Mouse (Mus musculus): Measurements from ENCODE around the gene Gm4869. TPM values are rescaled to one million over a fixed set of nuclear protein-coding genes. Genes with fewer than 3 reads are reported as not detected.
"Not testable (repeated sequence)": the region's sequence is repeated elsewhere in the genome, so short reads cannot be mapped to it uniquely, and the experiment has no call there.

Gm4869 gene
- polyA plus RNA-seq, 1 experiment from 2014 or later: not detected

- no peak for ATAC-seq (ENCODE audit: low FRiP score)
- H3K4me2 ChIP-seq: peak overlapping the region; percentile 76
- no peaks in the 10 kb centered on the region for H3K9me3 ChIP-seq (replicated peaks)
- peaks cover 32% of the 10 kb centered on the region for H3K4me1 ChIP-seq
- no peak overlapping the region for H3K27ac ChIP-seq (replicated peaks)
- peak overlapping the region; percentile 77 for H3K4me3 ChIP-seq (replicated peaks)
- H3K9ac ChIP-seq (replicated peaks): peak overlapping the region; percentile 91
- no peaks in the 10 kb centered on the region for H3K27me3 ChIP-seq (replicated peaks)
- peaks cover 10% of the 10 kb centered on the region; the same call in 1 of the 2 replicates for H3K36me3 ChIP-seq
- 70% methylated on average over 4 of the region's 4 CpGs for WGBS
These were observed 24.8 kb upstream of the Gm4869 start for GRCm38 (mm10) chr5:140420616-140421015.

GRCm38 (mm10) chr5:140425016-140425783 lies 20.2 kb upstream of the Gm4869 start:
- H3K27ac ChIP-seq (replicated peaks): no peak overlapping the region
- no peaks in the 10 kb centered on the region for H3K9me3 ChIP-seq (replicated peaks)
- peaks cover 53% of the 10 kb centered on the region for H3K36me3 ChIP-seq
- no peak overlapping the region for H3K9ac ChIP-seq (replicated peaks)
- 97% methylated on average over 17 of the region's 17 CpGs for WGBS
- H3K4me3 ChIP-seq (replicated peaks): no peak overlapping the region
- H3K27me3 ChIP-seq (replicated peaks): no peaks in the 10 kb centered on the region
- peaks cover 21% of the 10 kb centered on the region for H3K4me1 ChIP-seq
- H3K4me2 ChIP-seq: no peak overlapping the region
- no peak for ATAC-seq (ENCODE audit: low FRiP score)

GRCm38 (mm10) chr5:140439117-140439516 lies 6.3 kb upstream of the Gm4869 start:
- 80% methylated on average over 1 of the region's 6 CpGs for WGBS

GRCm38 (mm10) chr5:140441406-140441805 lies 4.0 kb upstream of the Gm4869 start:
- H3K9me3 ChIP-seq (replicated peaks): no peaks in the 10 kb centered on the region
- H3K27me3 ChIP-seq (replicated peaks): no peaks in the 10 kb centered on the region
- H3K36me3 ChIP-seq: peaks cover 80% of the 10 kb centered on the region
- 84% methylated on average over 3 of the region's 3 CpGs for WGBS
- H3K9ac ChIP-seq (replicated peaks): no peak overlapping the region
- ATAC-seq (ENCODE audit: low FRiP score): no peak
- H3K4me2 ChIP-seq: no peak overlapping the region
- no peaks in the 10 kb centered on the region for H3K4me1 ChIP-seq
- no peak overlapping the region for H3K4me3 ChIP-seq (replicated peaks)
- no peak overlapping the region for H3K27ac ChIP-seq (replicated peaks)

More at GRCm38 (mm10) chr5:140439117-140439516, 6.3 kb upstream of the Gm4869 start:
- H3K9ac ChIP-seq (replicated peaks); H3K9me3 ChIP-seq (replicated peaks); H3K27ac ChIP-seq (replicated peaks); H3K4me3 ChIP-seq (replicated peaks); H3K27me3 ChIP-seq (replicated peaks); ATAC-seq (ENCODE audit: low FRiP score); H3K4me1 ChIP-seq; H3K4me2 ChIP-seq: not testable (repeated sequence)
- H3K36me3 ChIP-seq: peaks cover 86% of the 10 kb centered on the region

GRCm38 (mm10) chr5:140444012-140444411 lies 1.4 kb upstream of the Gm4869 start:
- Histone ChIP-seq H3K4me1 (no peaks in the 10 kb centered on the region), H3K4me2 (no peak overlapping the region), H3K36me3 (peaks cover 59% of the 10 kb centered on the region), H3K27me3 (replicated peaks) (no peaks in the 10 kb centered on the region), H3K4me3 (replicated peaks) (no peak overlapping the region), H3K9me3 (replicated peaks) (no peaks in the 10 kb centered on the region), H3K27ac (replicated peaks) (no peak overlapping the region), H3K9ac (replicated peaks) (no peak overlapping the region)
- ATAC-seq (ENCODE audit: low FRiP score): no peak
- WGBS: 93% methylated on average over 4 of the region's 4 CpGs

- Histone ChIP-seq H3K9me3 (replicated peaks) (no peaks in the 10 kb centered on the region), H3K4me2 (no peak overlapping the region), H3K4me1 (no peaks in the 10 kb centered on the region), H3K27ac (replicated peaks) (no peak overlapping the region), H3K36me3 (peaks cover 43% of the 10 kb centered on the region), H3K9ac (replicated peaks) (no peak overlapping the region), H3K27me3 (replicated peaks) (no peaks in the 10 kb centered on the region), H3K4me3 (replicated peaks) (no peak overlapping the region)
- no peak for ATAC-seq (ENCODE audit: low FRiP score)
- WGBS: 81% methylated on average over 7 of the region's 7 CpGs
These were observed 609 bp downstream of the Gm4869 start for GRCm38 (mm10) chr5:140446054-140446453.

GRCm38 (mm10) chr5:140454488-140454887 lies 9.0 kb downstream of the Gm4869 start:
- no peak for ATAC-seq (ENCODE audit: low FRiP score)
- no peak overlapping the region for H3K4me3 ChIP-seq (replicated peaks)

GRCm38 (mm10) chr5:140455466-140455865 lies 10.0 kb downstream of the Gm4869 start:
- Histone ChIP-seq H3K4me1 (0 out of 2 replicates have a peak, but pooled peaks cover 3% of the 10 kb centered on the region), H3K36me3 (no peaks in the 10 kb centered on the region), H3K9ac (replicated peaks) (no peak overlapping the region), H3K27me3 (replicated peaks) (no peaks in the 10 kb centered on the region), H3K9me3 (replicated peaks) (no peaks in the 10 kb centered on the region), H3K27ac (replicated peaks) (no peak overlapping the region), H3K4me3 (replicated peaks) (no peak overlapping the region), H3K4me2 (no peak overlapping the region)
- WGBS: 60% methylated on average over 2 of the region's 2 CpGs
- ATAC-seq (ENCODE audit: low FRiP score): no peak

More at GRCm38 (mm10) chr5:140454488-140454887, 9.0 kb downstream of the Gm4869 start:
- no peak overlapping the region for H3K27ac ChIP-seq (replicated peaks)
- H3K36me3 ChIP-seq: no peaks in the 10 kb centered on the region
- H3K27me3 ChIP-seq (replicated peaks): no peaks in the 10 kb centered on the region
- H3K4me1 ChIP-seq: 0 out of 2 replicates have a peak, but pooled peaks cover 3% of the 10 kb centered on the region
- no peaks in the 10 kb centered on the region for H3K9me3 ChIP-seq (replicated peaks)
- H3K4me2 ChIP-seq: no peak overlapping the region
- H3K9ac ChIP-seq (replicated peaks): no peak overlapping the region

- Histone ChIP-seq H3K27me3 (replicated peaks) (no peaks in the 10 kb centered on the region), H3K4me2 (no peak overlapping the region), H3K4me1 (no peaks in the 10 kb centered on the region), H3K9me3 (replicated peaks) (no peaks in the 10 kb centered on the region), H3K4me3 (replicated peaks) (no peak overlapping the region), H3K9ac (replicated peaks) (no peak overlapping the region), H3K27ac (replicated peaks) (no peak overlapping the region), H3K36me3 (no peaks in the 10 kb centered on the region)
- ATAC-seq (ENCODE audit: low FRiP score): no peak
- 67% methylated on average over 3 of the region's 3 CpGs for WGBS
These were observed 16.0 kb downstream of the Gm4869 start for GRCm38 (mm10) chr5:140461476-140461875.

- H3K27me3 ChIP-seq (replicated peaks); H3K36me3 ChIP-seq: not testable (repeated sequence)
- 82% methylated on average over 2 of the region's 2 CpGs for WGBS
These were observed 17.7 kb downstream of the Gm4869 start for GRCm38 (mm10) chr5:140463151-140463550.

GRCm38 (mm10) chr5:140464943-140465342 lies 19.5 kb downstream of the Gm4869 start:
- 79% methylated on average over 2 of the region's 2 CpGs for WGBS

More at GRCm38 (mm10) chr5:140463151-140463550, 17.7 kb downstream of the Gm4869 start:
- not testable (repeated sequence) for H3K9me3 ChIP-seq (replicated peaks); H3K27ac ChIP-seq (replicated peaks); H3K4me2 ChIP-seq; H3K9ac ChIP-seq (replicated peaks); H3K4me1 ChIP-seq; ATAC-seq (ENCODE audit: low FRiP score); H3K4me3 ChIP-seq (replicated peaks)

GRCm38 (mm10) chr5:140472336-140472735 lies 26.9 kb downstream of the Gm4869 start:
- Histone ChIP-seq H3K4me3 (replicated peaks) (no peak overlapping the region), H3K27me3 (replicated peaks) (no peaks in the 10 kb centered on the region), H3K4me1 (no peaks in the 10 kb centered on the region), H3K4me2 (no peak overlapping the region), H3K27ac (replicated peaks) (no peak overlapping the region), H3K9ac (replicated peaks) (no peak overlapping the region), H3K36me3 (no peaks in the 10 kb centered on the region), H3K9me3 (replicated peaks) (no peaks in the 10 kb centered on the region)
- 81% methylated on average over 3 of the region's 3 CpGs for WGBS
- ATAC-seq (ENCODE audit: low FRiP score): no peak

More at GRCm38 (mm10) chr5:140464943-140465342, 19.5 kb downstream of the Gm4869 start:
- H3K4me2 ChIP-seq: no peak overlapping the region
- no peaks in the 10 kb centered on the region for H3K9me3 ChIP-seq (replicated peaks)
- H3K4me1 ChIP-seq: no peaks in the 10 kb centered on the region
- H3K36me3 ChIP-seq: no peaks in the 10 kb centered on the region
- ATAC-seq (ENCODE audit: low FRiP score): no peak
- H3K27ac ChIP-seq (replicated peaks): no peak overlapping the region
- no peak overlapping the region for H3K4me3 ChIP-seq (replicated peaks)
- H3K27me3 ChIP-seq (replicated peaks): no peaks in the 10 kb centered on the region
- H3K9ac ChIP-seq (replicated peaks): no peak overlapping the region

Measured in neural tube, embryonic 15.5 days (tissue).